Mouse (Mus musculus): ENCODE results near the gene Pnpla1. TPM values are rescaled to one million over a fixed set of nuclear protein-coding genes. Genes with fewer than 3 reads are reported as not detected.
"Not testable (repeated sequence)": the region's sequence is repeated elsewhere in the genome, so short reads cannot be mapped to it uniquely, and the experiment has no call there.

Pnpla1 gene
- 0.10 and 0.22 TPM in 2 replicates for total RNA-seq (2014; rRNA removed)
- 0.08 and 0.09 TPM in 2 replicates for polyA plus RNA-seq (2015; fragmentation: Nextera tagmentation; extraction: Ambion mirVana)

DNA sequence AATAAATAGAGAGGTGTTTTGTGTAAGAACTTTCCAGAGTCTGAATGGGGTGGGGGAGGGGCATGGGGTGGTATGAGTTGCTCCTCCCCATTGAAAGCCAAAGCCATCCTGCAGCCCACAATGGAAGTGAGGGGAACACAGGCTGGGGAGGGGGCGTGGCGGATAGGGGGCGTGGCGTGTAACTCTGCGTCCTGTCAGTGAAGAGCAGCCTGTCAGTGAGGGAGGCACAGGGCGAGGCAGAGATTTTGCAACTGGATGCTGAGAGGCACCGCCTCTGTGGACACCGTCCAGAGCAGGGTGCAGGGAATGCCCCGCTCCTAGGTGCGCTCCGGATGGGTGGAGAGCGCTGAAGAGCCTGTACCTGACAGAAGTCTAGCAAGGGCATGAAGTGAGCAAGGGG, at the start of gene Pnpla1:
Gene Pnpla1, plus strand, starts transcription at position 207 of the 400 bp plus-strand sequence.
- H3K36me3 ChIP-seq (ENCODE audit: insufficient read depth, low read length) = no peaks in the 10 kb centered on the region
- 24% methylated on average over 12 of the region's 12 CpGs for WGBS
- ATAC-seq = no peak

DNA sequence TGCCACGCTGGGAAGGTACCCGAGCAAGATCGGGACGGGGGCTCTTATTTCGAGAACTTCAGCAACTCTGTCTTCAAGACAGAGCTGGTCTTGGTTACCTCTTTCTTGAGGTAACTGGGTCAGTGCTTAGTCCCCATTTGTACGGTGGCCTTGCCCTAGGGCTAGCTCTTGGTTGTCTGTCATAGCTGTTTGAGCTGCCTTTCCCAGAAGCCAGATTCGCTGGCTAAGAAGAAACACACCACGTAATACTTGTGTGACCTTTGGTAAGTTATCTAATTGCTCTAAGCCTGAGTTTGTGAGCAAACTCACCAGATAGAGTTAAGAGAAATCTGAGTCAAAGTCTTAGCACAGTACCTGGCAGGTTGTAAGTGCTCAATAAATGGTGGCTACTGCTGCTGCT, 49.5 kb upstream of the Pnpla1 start:
- Histone ChIP-seq H3K9me3 (ENCODE audit: low read length) (no peaks in the 10 kb centered on the region), H3K4me3 (ENCODE audit: low read length) (no peak overlapping the region), H3K36me3 (ENCODE audit: insufficient read depth, low read length) (peaks cover 43% of the 10 kb centered on the region; the same call in 1 of the 2 replicates), H3K4me1 (ENCODE audit: insufficient read depth, low read length) (no peaks in the 10 kb centered on the region), H3K9ac (replicated peaks; ENCODE audit: low read length) (no peak overlapping the region), H3K27ac (no peak overlapping the region), H3K27me3 (ENCODE audit: insufficient read depth, low read length) (no peaks in the 10 kb centered on the region), H3K4me2 (ENCODE audit: low read depth, low read length) (no peak overlapping the region)
- ATAC-seq = no peak
- WGBS = 97% methylated on average over 8 of the region's 8 CpGs
- TF ChIP-seq CTCF (IDR thresholded peaks at IDR 0.05; ENCODE audit: low read depth) = no peak
- no peak for DNase-seq (ENCODE audit: low spot score)

More for the DNA sequence above, at the start of gene Pnpla1:
- Histone ChIP-seq H3K27ac (no peak within 1 kb of the TSS), H3K9me3 (ENCODE audit: low read length) (no peaks in the 10 kb centered on the region), H3K4me2 (ENCODE audit: low read depth, low read length) (no peak within 1 kb of the TSS), H3K9ac (replicated peaks; ENCODE audit: low read length) (no peak within 1 kb of the TSS), H3K4me1 (ENCODE audit: insufficient read depth, low read length) (no peaks in the 10 kb centered on the region), H3K4me3 (ENCODE audit: low read length) (no peak within 1 kb of the TSS), H3K27me3 (ENCODE audit: insufficient read depth, low read length) (no peaks in the 10 kb centered on the region)
- DNase-seq (ENCODE audit: low spot score) = no peak
- TF ChIP-seq CTCF (IDR thresholded peaks at IDR 0.05; ENCODE audit: low read depth) = no peak

GRCm38 (mm10) chr17:28809175-28809831, 48.9 kb upstream of the Pnpla1 start:
- Histone ChIP-seq H3K4me2 (ENCODE audit: low read depth, low read length) (no peak overlapping the region), H3K9me3 (ENCODE audit: low read length) (no peaks in the 10 kb centered on the region), H3K9ac (replicated peaks; ENCODE audit: low read length) (no peak overlapping the region), H3K27ac (no peak overlapping the region), H3K36me3 (ENCODE audit: insufficient read depth, low read length) (peaks cover 43% of the 10 kb centered on the region; the same call in 1 of the 2 replicates), H3K4me1 (ENCODE audit: insufficient read depth, low read length) (no peaks in the 10 kb centered on the region), H3K27me3 (ENCODE audit: insufficient read depth, low read length) (no peaks in the 10 kb centered on the region), H3K4me3 (ENCODE audit: low read length) (no peak overlapping the region)
- ATAC-seq = no peak
- no peak for TF ChIP-seq CTCF (IDR thresholded peaks at IDR 0.05; ENCODE audit: low read depth)
- WGBS = 97% methylated on average over 10 of the region's 10 CpGs
- no peak for DNase-seq (ENCODE audit: low spot score)

DNA sequence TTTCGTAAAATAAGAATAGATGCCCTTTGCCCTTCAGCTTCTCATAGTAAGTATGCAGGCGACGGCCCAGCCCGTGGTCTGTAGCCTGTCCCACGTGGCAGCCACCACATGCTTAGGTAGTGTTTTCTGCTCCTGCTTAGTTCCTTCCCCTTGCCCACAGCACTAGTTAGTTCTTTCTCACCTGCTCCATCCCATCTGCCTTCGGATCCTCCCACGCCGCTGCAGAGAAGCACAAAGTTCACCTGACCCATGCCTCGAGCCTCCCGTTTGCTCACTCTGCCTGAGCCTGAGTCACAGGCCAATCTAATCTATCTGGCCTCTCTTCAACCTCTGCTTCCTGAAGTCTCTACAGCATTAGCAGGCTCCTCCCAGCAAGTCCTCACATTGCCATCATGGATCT, 45.9 kb upstream of the Pnpla1 start:
- Histone ChIP-seq H3K4me2 (ENCODE audit: low read depth, low read length) (no peak overlapping the region), H3K36me3 (ENCODE audit: insufficient read depth, low read length) (peaks cover 42% of the 10 kb centered on the region), H3K4me3 (ENCODE audit: low read length) (no peak overlapping the region), H3K4me1 (ENCODE audit: insufficient read depth, low read length) (no peaks in the 10 kb centered on the region), H3K9ac (replicated peaks; ENCODE audit: low read length) (no peak overlapping the region), H3K9me3 (ENCODE audit: low read length) (no peaks in the 10 kb centered on the region), H3K27me3 (ENCODE audit: insufficient read depth, low read length) (no peaks in the 10 kb centered on the region), H3K27ac (no peak overlapping the region)
- DNase-seq (ENCODE audit: low spot score) = no peak
- no peak for ATAC-seq
- TF ChIP-seq CTCF (IDR thresholded peaks at IDR 0.05; ENCODE audit: low read depth) = no peak
- WGBS = 97% methylated on average over 10 of the region's 10 CpGs

- Histone ChIP-seq H3K9me3 (ENCODE audit: low read length) (no peaks in the 10 kb centered on the region), H3K4me1 (ENCODE audit: insufficient read depth, low read length) (no peaks in the 10 kb centered on the region), H3K27me3 (ENCODE audit: insufficient read depth, low read length) (no peaks in the 10 kb centered on the region), H3K4me3 (ENCODE audit: low read length) (no peak overlapping the region), H3K4me2 (ENCODE audit: low read depth, low read length) (no peak overlapping the region), H3K9ac (replicated peaks; ENCODE audit: low read length) (no peak overlapping the region), H3K36me3 (ENCODE audit: insufficient read depth, low read length) (peaks cover 51% of the 10 kb centered on the region), H3K27ac (no peak overlapping the region)
- no peak for TF ChIP-seq CTCF (IDR thresholded peaks at IDR 0.05; ENCODE audit: low read depth)
- WGBS = 90% methylated on average over 18 of the region's 18 CpGs
- DNase-seq (ENCODE audit: low spot score) (no peak), ATAC-seq (no peak)
Measured at GRCm38 (mm10) chr17:28814529-28815097, 43.6 kb upstream of the Pnpla1 start.

GRCm38 (mm10) chr17:28815384-28816004, 42.7 kb upstream of the Pnpla1 start:
- no peaks in the 10 kb centered on the region for H3K9me3 ChIP-seq (ENCODE audit: low read length)
- no peaks in the 10 kb centered on the region for H3K27me3 ChIP-seq (ENCODE audit: insufficient read depth, low read length)
- TF ChIP-seq CTCF (IDR thresholded peaks at IDR 0.05; ENCODE audit: low read depth) = no peak
- no peak overlapping the region for H3K4me3 ChIP-seq (ENCODE audit: low read length)
- H3K27ac ChIP-seq = no peak overlapping the region
- H3K4me1 ChIP-seq (ENCODE audit: insufficient read depth, low read length) = no peaks in the 10 kb centered on the region
- 81% methylated on average over 10 of the region's 10 CpGs for WGBS
- DNase-seq (ENCODE audit: low spot score) (no peak), ATAC-seq (no peak)
- peaks cover 54% of the 10 kb centered on the region for H3K36me3 ChIP-seq (ENCODE audit: insufficient read depth, low read length)
- H3K4me2 ChIP-seq (ENCODE audit: low read depth, low read length) = no peak overlapping the region
- H3K9ac ChIP-seq (replicated peaks; ENCODE audit: low read length) = no peak overlapping the region

DNA sequence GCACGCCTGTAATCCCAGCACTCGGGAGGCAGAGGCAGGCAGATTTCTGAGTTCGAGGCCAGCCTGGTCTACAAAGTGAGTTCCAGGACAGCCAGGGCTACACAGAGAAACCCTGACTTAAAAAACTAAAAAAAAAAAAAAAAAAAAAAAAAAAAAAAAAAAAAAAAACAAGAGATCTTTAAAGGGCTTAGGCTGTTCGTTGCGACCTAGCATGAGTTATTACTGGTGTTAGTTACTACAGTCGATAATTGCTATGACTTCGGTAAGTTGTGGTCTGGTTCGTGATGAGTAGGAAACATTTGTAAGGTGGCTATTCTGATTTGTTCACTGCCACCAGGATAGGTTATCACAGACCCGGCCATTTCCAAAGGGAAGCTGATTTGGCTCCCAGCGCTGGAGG, 41.9 kb upstream of the Pnpla1 start:
- H3K4me3 ChIP-seq (ENCODE audit: low read length); H3K4me1 ChIP-seq (ENCODE audit: insufficient read depth, low read length); ATAC-seq; DNase-seq (ENCODE audit: low spot score); H3K27ac ChIP-seq; H3K9me3 ChIP-seq (ENCODE audit: low read length); H3K4me2 ChIP-seq (ENCODE audit: low read depth, low read length); H3K9ac ChIP-seq (replicated peaks; ENCODE audit: low read length); H3K27me3 ChIP-seq (ENCODE audit: insufficient read depth, low read length): not testable (repeated sequence)
- peaks cover 48% of the 10 kb centered on the region for H3K36me3 ChIP-seq (ENCODE audit: insufficient read depth, low read length)
- WGBS = 98% methylated on average over 10 of the region's 10 CpGs
